Comparison of ENCODE assay signal across 16 mouse cellular contexts in genomic region chr7:83653605-83654051, GRCm38 (mm10). TPM values are rescaled to one million over a fixed set of nuclear protein-coding genes. Genes with fewer than 3 reads are reported as not detected.
DNase-seq lines count a peak whose midpoint lies in the region; ATAC-seq and TF ChIP-seq lines count a peak whose summit lies in the region.
"Had no signal": no experiment of that assay in that cellular context is flagged by ENCODE, and none has a peak within 500 bp of the region (broad histone marks: within the 10 kb centered on the region; RNA-seq: fewer than 3 reads in every experiment).

No protein-coding gene starts in this region.

- no peak for TF ChIP-seq CTCF in CH12.LX (conservative IDR thresholded peaks at IDR 0.05 in 1 of 2, IDR thresholded peaks at IDR 0.05 in 1 of 2; ENCODE audit: low read depth in 2 of 2, low read length in 2 of 2)
- no peak for TF ChIP-seq CTCF in intestine, postnatal 0 days (IDR thresholded peaks at IDR 0.05; ENCODE audit: low read depth)
- TF ChIP-seq CTCF in hindbrain, postnatal 0 days (IDR thresholded peaks at IDR 0.05; ENCODE audit: low read depth): no peak

- H3K4me2 ChIP-seq in heart, embryonic 16.5 days (ENCODE audit: low read depth, low read length): peak overlapping the region; percentile 44
- H3K4me2 ChIP-seq in CH12.LX (ENCODE audit: insufficient read depth, low read depth, poor library complexity, severe bottlenecking): peak overlapping the region; percentile 95
- H3K4me2 ChIP-seq in intestine, postnatal 0 days (replicated peaks; ENCODE audit: low read depth): peak overlapping the region; percentile 4; the same call in 1 of the 2 replicates
- H3K4me2 ChIP-seq in hindbrain, postnatal 0 days (ENCODE audit: low read depth, low read length): no peak overlapping the region
- H3K4me2 ChIP-seq: embryonic facial prominence, embryonic 13.5 days; heart, embryonic 12.5 days; hindbrain, embryonic 15.5 days had no signal

- in situ Hi-C loops in CH12.LX (cut with MboI; ENCODE audit: low pct_ligation_motif_present, low pct_unique_long_range_greater_than_20kb, low sequenced_read_pairs): loop anchor here (25.0 kb wide), 1 partner anchor 234 kb away; the partner anchor contains the start of genes Mesd and Tlnrd1

- H3K79me2 ChIP-seq in CH12.LX (replicated peaks; ENCODE audit: control insufficient read depth, extremely low read depth, insufficient read depth, poor library complexity, severe bottlenecking): peaks cover 60% of the 10 kb centered on the region

- no peak for TF ChIP-seq POLR2A in CH12.LX (IDR thresholded peaks at IDR 0.05; ENCODE audit: low read depth, low read length)

- 74% methylated on average over 2 of the region's 2 CpGs for WGBS in heart, embryonic 16.5 days
- WGBS in heart, embryonic 10.5 days: 71% methylated on average over 2 of the region's 2 CpGs
- WGBS in intestine, postnatal 0 days: 44% methylated on average over 2 of the region's 2 CpGs
- WGBS in hindbrain, postnatal 0 days: 93% methylated on average over 2 of the region's 2 CpGs

- no peaks in the 10 kb centered on the region for H3K36me3 ChIP-seq in heart, embryonic 16.5 days (ENCODE audit: control insufficient read depth, insufficient read depth)
- H3K36me3 ChIP-seq in heart, embryonic 10.5 days: no peaks in the 10 kb centered on the region
- peaks cover 29 to 40% of the 10 kb centered on the region in 2 experiments for H3K36me3 ChIP-seq in CH12.LX (replicated peaks in 1 of 2; ENCODE audit: control insufficient read depth in 1 of 2, insufficient read depth in 1 of 2, low read length in 1 of 2)
- H3K36me3 ChIP-seq in intestine, postnatal 0 days (ENCODE audit: control insufficient read depth, insufficient read depth): no peaks in the 10 kb centered on the region
- H3K36me3 ChIP-seq in hindbrain, postnatal 0 days (ENCODE audit: insufficient read depth, low read length): no peaks in the 10 kb centered on the region
- H3K36me3 ChIP-seq: embryonic facial prominence, embryonic 13.5 days; heart, embryonic 12.5 days; hindbrain, embryonic 15.5 days had no signal

- H3K9me3 ChIP-seq in heart, embryonic 16.5 days (replicated peaks; ENCODE audit: control insufficient read depth, low read length): no peaks in the 10 kb centered on the region; the same call in 1 of the 2 replicates
- no peaks in the 10 kb centered on the region for H3K9me3 ChIP-seq in heart, embryonic 10.5 days
- H3K9me3 ChIP-seq in CH12.LX (replicated peaks; ENCODE audit: low read length): peaks cover 11% of the 10 kb centered on the region
- no peaks in the 10 kb centered on the region for H3K9me3 ChIP-seq in intestine, postnatal 0 days (ENCODE audit: control insufficient read depth)
- H3K9me3 ChIP-seq in hindbrain, postnatal 0 days (ENCODE audit: low read length): no peaks in the 10 kb centered on the region
- H3K9me3 ChIP-seq: embryonic facial prominence, embryonic 13.5 days; heart, embryonic 12.5 days; hindbrain, embryonic 15.5 days had no signal

- no peak for ATAC-seq in heart, embryonic 16.5 days (replicated peaks; ENCODE audit: extremely low read depth, insufficient read depth, low FRiP score)
- peak; percentile 84 for ATAC-seq in intestine, postnatal 0 days
- peak; percentile 36 for ATAC-seq in megakaryocyte progenitor cell, adult 5-6 weeks (replicated peaks; ENCODE audit: poor library complexity)
- ATAC-seq in hindbrain, postnatal 0 days: no peak

- no peak for TF ChIP-seq EP300 in CH12.LX (IDR thresholded peaks at IDR 0.05; ENCODE audit: low read length)

- no peak overlapping the region for H3K9ac ChIP-seq in heart, embryonic 16.5 days (ENCODE audit: low read length)
- H3K9ac ChIP-seq in CH12.LX (ENCODE audit: insufficient read depth, low read depth): peak overlapping the region; percentile 89
- H3K9ac ChIP-seq in intestine, postnatal 0 days (ENCODE audit: low read depth, low read length): no peak overlapping the region; the same call in 1 of the 2 replicates
- no peak overlapping the region for H3K9ac ChIP-seq in hindbrain, postnatal 0 days (replicated peaks; ENCODE audit: low read length)
- H3K9ac ChIP-seq: embryonic facial prominence, embryonic 13.5 days; heart, embryonic 12.5 days; hindbrain, embryonic 15.5 days had no signal

- H3K4me3 ChIP-seq in heart, embryonic 16.5 days (ENCODE audit: low read length): peak overlapping the region; percentile 45
- no peak overlapping the region for H3K4me3 ChIP-seq in heart, embryonic 10.5 days
- H3K4me3 ChIP-seq in CH12.LX (replicated peaks in 1 of 3; ENCODE audit: low read depth in 2 of 3, low read length in 2 of 3, poor library complexity in 1 of 3): peak overlapping the region; percentile 65 to 97 (median 90)
- H3K4me3 ChIP-seq in intestine, postnatal 0 days (ENCODE audit: low read depth, low read length): no peak overlapping the region
- no peak overlapping the region for H3K4me3 ChIP-seq in hindbrain, postnatal 0 days (ENCODE audit: low read length)
- H3K4me3 ChIP-seq: embryonic facial prominence, embryonic 13.5 days; heart, embryonic 12.5 days; hindbrain, embryonic 15.5 days had no signal

- no peak for TF ChIP-seq RAD21 in CH12.LX (IDR thresholded peaks at IDR 0.05; ENCODE audit: low read depth, low read length)

- no peak overlapping the region for H3K27ac ChIP-seq in heart, embryonic 16.5 days (ENCODE audit: low read length)
- H3K27ac ChIP-seq in heart, embryonic 10.5 days: no peak overlapping the region
- peak overlapping the region; percentile 99 for H3K27ac ChIP-seq in CH12.LX (ENCODE audit: insufficient read depth, low read depth)
- peak overlapping the region; percentile 82; the same call in 1 of the 2 replicates for H3K27ac ChIP-seq in intestine, postnatal 0 days (ENCODE audit: low read depth, low read length)
- H3K27ac ChIP-seq in hindbrain, postnatal 0 days: no peak overlapping the region
- H3K27ac ChIP-seq: embryonic facial prominence, embryonic 13.5 days; hindbrain, embryonic 15.5 days had no signal

- no peak for DNase-seq in heart, embryonic 10.5 days (ENCODE audit: low spot score)
- no peak for DNase-seq in CH12.LX (ENCODE audit: extremely low read depth)
- no peak for DNase-seq in hindbrain, postnatal 0 days (ENCODE audit: low spot score)
- no peak for DNase-seq in embryo, embryonic 9.5 days (ENCODE audit: extremely low spot score)
- DNase-seq in adrenal gland, postnatal 14 days: no peak
- DNase-seq: cerebellum, postnatal 36 days; kidney, postnatal 14 days; left cerebral cortex, postnatal 4 days; lung, postnatal 4 days; thymus, adult 18-20 months had no signal

- no peaks in the 10 kb centered on the region for H3K4me1 ChIP-seq in heart, embryonic 16.5 days (ENCODE audit: control insufficient read depth, insufficient read depth, low read length)
- H3K4me1 ChIP-seq in heart, embryonic 10.5 days: no peaks in the 10 kb centered on the region
- peaks cover 13 to 51% of the 10 kb centered on the region in 2 experiments for H3K4me1 ChIP-seq in CH12.LX (ENCODE audit: control insufficient read depth in 1 of 2, insufficient read depth in 2 of 2)
- peaks cover 8% of the 10 kb centered on the region for H3K4me1 ChIP-seq in intestine, postnatal 0 days (replicated peaks; ENCODE audit: control insufficient read depth, insufficient read depth, low read length)
- H3K4me1 ChIP-seq in hindbrain, postnatal 0 days (ENCODE audit: insufficient read depth, low read length): no peaks in the 10 kb centered on the region
- H3K4me1 ChIP-seq: heart, embryonic 12.5 days; hindbrain, embryonic 15.5 days had no signal

- no peaks in the 10 kb centered on the region for H3K27me3 ChIP-seq in heart, embryonic 16.5 days (ENCODE audit: control insufficient read depth, insufficient read depth, low read length)
- no peaks in the 10 kb centered on the region for H3K27me3 ChIP-seq in heart, embryonic 10.5 days (ENCODE audit: insufficient read depth, poor library complexity, severe bottlenecking)
- no peaks in the 10 kb centered on the region for H3K27me3 ChIP-seq in CH12.LX (replicated peaks)
- no peaks in the 10 kb centered on the region for H3K27me3 ChIP-seq in intestine, postnatal 0 days (replicated peaks; ENCODE audit: control insufficient read depth, insufficient read depth, low read length)
- H3K27me3 ChIP-seq in hindbrain, postnatal 0 days (ENCODE audit: insufficient read depth, low read length): no peaks in the 10 kb centered on the region
- H3K27me3 ChIP-seq: embryonic facial prominence, embryonic 13.5 days; heart, embryonic 12.5 days; hindbrain, embryonic 15.5 days had no signal

- dilution Hi-C loops in CH12.LX (cut with MboI; ENCODE audit: extremely low pct_ligation_motif_present, extremely low pct_unique_long_range_greater_than_20kb, low sequenced_read_pairs): no loop called here

TF ChIP-seq in CH12.LX, 34 proteins besides CTCF, POLR2A, EP300 and RAD21:
- peak; percentile 27; the same call in 1 of the 2 replicates for TF ChIP-seq MYC (IDR thresholded peaks at IDR 0.05; ENCODE audit: low read depth, low read length)
- no peak for TF ChIP-seq UBTF (IDR thresholded peaks at IDR 0.05; ENCODE audit: low read depth, low read length)
- no peak for TF ChIP-seq MAFK (IDR thresholded peaks at IDR 0.05; ENCODE audit: insufficient replicate concordance, low read length)
- TF ChIP-seq GABPA (IDR thresholded peaks at IDR 0.05; ENCODE audit: insufficient replicate concordance, low read depth, low read length): no peak
- peak; percentile 40; the same call in 1 of the 2 replicates for TF ChIP-seq TBP (conservative IDR thresholded peaks at IDR 0.05; ENCODE audit: low read depth, low read length)
- peak; percentile 53; the same call in 1 of the 2 replicates for TF ChIP-seq TCF12 (IDR thresholded peaks at IDR 0.05; ENCODE audit: low read depth, low read length)
- TF ChIP-seq ZC3H11A (IDR thresholded peaks at IDR 0.05; ENCODE audit: low read depth, low read length): no peak
- no peak for TF ChIP-seq NRF1 (IDR thresholded peaks at IDR 0.05; ENCODE audit: low read depth, low read length)
- peak; percentile 50; the same call in 1 of the 2 replicates for TF ChIP-seq POLR2AphosphoS2 (IDR thresholded peaks at IDR 0.05; ENCODE audit: low read depth, low read length)
- peak; percentile 69; the same call in 1 of the 2 replicates for TF ChIP-seq ZMIZ1 (IDR thresholded peaks at IDR 0.05; ENCODE audit: low read depth, low read length)

RNA-seq across cellular contexts. Expression of gene Stard5, which starts 21.9 kb away (rescaled TPM):
- 33.7 and 35.7 TPM in 2 replicates for polyA plus RNA-seq in heart, embryonic 16.5 days (2015; fragmentation: Nextera tagmentation; extraction: Ambion mirVana)
- polyA plus RNA-seq in heart, embryonic 10.5 days (2016; fragmentation: Nextera tagmentation; extraction: Ambion mirVana): 28.9 and 31.9 TPM in 2 replicates
- 37.6 and 44.9 TPM in 2 replicates for total RNA-seq in CH12.LX (2012; rRNA removed)
- total RNA-seq in CH12.LX (2014; rRNA removed): 30.1 and 31.7 TPM in 2 replicates
- 33.1 and 39.2 TPM in 2 replicates for polyA plus RNA-seq in CH12.LX (2012; ENCODE audit: insufficient read length, low read depth)
- 67.6 and 73.2 TPM in 2 replicates for polyA plus RNA-seq in intestine, postnatal 0 days (2015; fragmentation: Nextera tagmentation; extraction: Ambion mirVana)
- 9.4 and 11.3 TPM in 2 replicates for total RNA-seq in megakaryocyte progenitor cell, adult 5-6 weeks (2015)
- 10.0 and 11.0 TPM in 2 replicates for total RNA-seq in megakaryocyte progenitor cell, adult 5-6 weeks (2017)
- total RNA-seq in hindbrain, postnatal 0 days (2014; rRNA removed): 6.1 and 7.5 TPM in 2 replicates
- polyA plus RNA-seq in hindbrain, postnatal 0 days (2015; fragmentation: Nextera tagmentation; extraction: Ambion mirVana): 6.6 and 7.8 TPM in 2 replicates
- total RNA-seq in adrenal gland, postnatal 14 days (2021): 32.8 and 40.5 TPM in 2 replicates

Comparison
In these comparisons a context has a peak if more than half of its experiments do, and no peak if none do; other contexts are left out.
1. H3K4me3 ChIP-seq: peak in heart, embryonic 16.5 days (single experiment) and CH12.LX (3 of 3); none in heart, embryonic 10.5 days (single experiment), intestine, postnatal 0 days (single experiment) and hindbrain, postnatal 0 days (single experiment).
2. ATAC-seq: peak in intestine, postnatal 0 days (single experiment) and megakaryocyte progenitor cell, adult 5-6 weeks (single experiment); none in heart, embryonic 16.5 days (single experiment) and hindbrain, postnatal 0 days (single experiment).
3. H3K27ac ChIP-seq: peak in CH12.LX (single experiment) and intestine, postnatal 0 days (single experiment); none in heart, embryonic 16.5 days (single experiment), heart, embryonic 10.5 days (single experiment) and hindbrain, postnatal 0 days (single experiment).